Mouse (Mus musculus): ENCODE data around the gene Zmynd8. TPM values are rescaled to one million over a fixed set of nuclear protein-coding genes. Genes with fewer than 3 reads are reported as not detected.

Zmynd8 gene
- total RNA-seq, 2 experiments from 2014 or later: 47.9 to 53.4 TPM

DNA sequence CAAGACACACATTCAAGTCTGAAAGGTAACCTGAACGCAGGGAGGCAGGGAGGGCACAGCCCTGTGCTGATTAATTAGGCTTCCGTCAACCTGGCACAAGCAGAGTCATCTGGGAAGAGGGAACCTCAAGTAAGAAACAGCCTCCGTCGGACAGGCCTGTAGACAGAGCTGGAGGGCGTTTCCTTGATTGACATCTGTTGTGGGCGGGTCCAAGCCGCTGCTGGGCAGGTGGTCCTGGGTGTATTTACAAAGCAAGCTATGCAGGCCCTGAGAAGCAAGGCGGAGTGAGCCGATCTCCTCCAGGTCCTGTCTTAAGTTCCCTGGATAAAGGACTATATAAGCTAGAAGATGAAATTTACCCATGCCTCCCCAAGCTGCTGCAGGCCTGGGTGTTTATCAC lies 65.3 kb downstream of the Zmynd8 start:
- no peak for DNase-seq

DNA sequence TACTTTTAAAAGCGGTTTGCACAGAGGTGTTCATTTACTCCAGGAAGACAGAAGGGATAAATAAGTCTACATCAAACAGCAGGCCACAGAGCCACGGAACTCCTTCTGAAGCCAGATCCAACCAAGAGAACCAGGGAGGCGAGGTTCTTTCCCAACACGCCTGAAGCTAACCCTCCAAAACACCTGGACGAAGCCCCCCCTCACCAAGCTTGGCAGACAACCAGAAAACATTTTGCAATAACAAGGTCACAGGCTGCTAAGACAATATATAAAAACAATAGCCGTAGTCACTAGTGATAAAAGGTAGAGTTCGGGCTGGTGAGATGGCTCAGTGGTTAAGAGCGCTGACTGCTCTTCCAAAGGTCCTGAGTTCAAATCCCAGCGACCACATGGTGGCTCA lies 66.1 kb downstream of the Zmynd8 start:
- DNase-seq: no peak

DNA sequence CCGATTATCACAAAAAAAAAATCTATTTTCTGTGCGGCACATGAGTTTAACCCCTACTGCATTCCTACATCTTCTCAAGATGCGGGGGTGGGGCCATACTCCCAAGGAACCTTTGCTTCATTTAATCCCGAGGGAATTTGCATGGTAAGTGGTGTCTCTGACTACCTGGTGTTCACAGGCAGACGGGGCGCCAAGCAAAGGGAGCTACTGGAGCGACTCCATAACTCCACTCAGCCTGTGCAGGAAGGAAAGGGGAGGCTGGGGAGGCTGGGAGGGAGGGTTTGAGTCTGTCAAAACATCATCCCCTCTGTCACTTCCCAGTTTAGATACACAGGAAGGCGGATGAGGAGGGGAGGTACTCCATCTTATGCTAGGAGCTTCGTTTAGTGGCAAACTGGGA lies 66.5 kb downstream of the Zmynd8 start:
- no peak for DNase-seq

- no peak for DNase-seq
Measured at GRCm38 (mm10) chr2:165831637-165832289, 67.1 kb downstream of the Zmynd8 start.

- no peak for DNase-seq
Measured at GRCm38 (mm10) chr2:165828770-165829169, 70.0 kb downstream of the Zmynd8 start.

DNA sequence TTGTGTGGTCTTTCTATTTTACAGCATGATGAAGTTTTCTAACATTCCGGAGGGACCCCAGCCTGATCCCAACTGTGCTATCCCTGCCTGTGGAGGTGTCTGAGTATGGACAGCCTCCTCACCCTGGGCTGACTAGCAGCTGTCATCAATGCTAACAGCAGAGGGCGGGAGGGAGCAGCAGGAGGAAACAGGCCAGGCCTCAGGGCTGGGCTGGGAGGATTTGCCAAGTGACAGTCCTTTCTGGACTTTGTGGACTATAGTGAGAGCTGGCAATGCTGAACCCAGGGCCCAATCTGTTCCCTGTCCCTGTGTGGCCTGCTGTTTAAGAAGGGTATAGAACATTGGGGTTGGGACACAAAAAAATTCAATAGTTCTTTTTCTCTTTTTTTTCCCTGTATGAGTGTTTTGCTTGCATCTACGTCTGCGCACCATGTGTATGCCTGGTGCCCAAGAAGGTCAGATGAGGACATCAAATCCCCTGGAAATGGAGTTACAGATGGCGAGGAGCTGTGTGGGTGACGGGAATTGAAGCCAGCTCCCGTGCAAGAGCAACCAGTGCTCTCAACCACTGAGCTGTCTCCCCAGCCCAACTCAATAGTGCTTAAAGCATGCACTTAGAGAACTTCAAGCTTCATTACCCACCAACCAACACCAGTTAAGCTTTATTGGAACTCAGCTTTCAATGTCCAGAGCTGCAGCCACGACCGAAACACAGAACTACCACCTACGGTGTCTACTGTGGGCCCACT lies 72.7 kb downstream of the Zmynd8 start:
- DNase-seq: peak; percentile 83 to 88

GRCm38 (mm10) chr2:165825261-165825900 lies 73.4 kb downstream of the Zmynd8 start:
- no peak for DNase-seq

- DNase-seq: no peak
Measured at GRCm38 (mm10) chr2:165824826-165825225, 74.0 kb downstream of the Zmynd8 start.

DNA sequence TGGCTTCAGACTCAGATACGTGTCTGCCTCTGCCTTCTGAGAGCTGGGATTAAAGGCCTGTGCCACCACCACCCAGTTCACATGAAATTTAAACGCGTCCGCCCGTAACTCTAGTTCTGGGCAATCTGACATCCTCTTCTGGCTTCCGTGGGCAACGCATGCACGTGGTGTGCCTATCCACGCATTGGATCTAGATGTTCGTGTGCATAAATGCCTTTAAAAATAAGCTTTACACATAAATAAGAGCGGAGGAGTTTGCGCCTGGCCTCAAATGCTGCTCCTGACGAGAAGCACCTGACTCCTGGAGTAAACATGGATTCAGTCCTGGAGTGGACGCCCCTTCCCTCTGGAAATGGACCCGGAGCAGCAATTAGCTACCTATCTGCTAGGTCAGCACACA lies 76.3 kb downstream of the Zmynd8 start:
- DNase-seq: no peak

- no peak for DNase-seq
Measured at GRCm38 (mm10) chr2:165821671-165822070, 77.1 kb downstream of the Zmynd8 start.

GRCm38 (mm10) chr2:165820504-165821095 lies 78.2 kb downstream of the Zmynd8 start:
- DNase-seq: no peak

DNA sequence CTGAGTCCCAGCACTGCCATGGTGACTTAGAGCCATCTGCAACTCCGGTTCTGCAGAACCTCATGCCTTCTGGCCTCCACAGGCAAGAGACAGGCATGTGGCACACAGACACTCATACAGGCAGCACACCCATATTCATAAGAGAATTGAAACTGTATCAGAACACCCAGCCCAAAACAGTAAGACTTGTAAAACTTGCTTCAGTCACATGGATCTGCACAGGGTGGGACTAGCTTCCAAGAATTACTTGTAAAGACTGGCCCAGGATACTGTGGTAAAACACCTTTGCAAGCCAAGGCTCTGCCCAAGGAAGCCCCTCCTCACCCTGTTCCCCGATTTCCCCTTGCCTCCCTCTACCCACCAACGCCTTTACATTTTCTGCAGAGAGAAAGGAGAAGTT lies 78.7 kb downstream of the Zmynd8 start:
- DNase-seq: no peak

GRCm38 (mm10) chr2:165818985-165819948 lies 79.5 kb downstream of the Zmynd8 start:
- DNase-seq: peak; percentile 50 to 70

- no peak for DNase-seq
Measured at GRCm38 (mm10) chr2:165818570-165818969, 80.2 kb downstream of the Zmynd8 start.

GRCm38 (mm10) chr2:165817437-165817836 lies 81.4 kb downstream of the Zmynd8 start:
- DNase-seq: no peak

DNA sequence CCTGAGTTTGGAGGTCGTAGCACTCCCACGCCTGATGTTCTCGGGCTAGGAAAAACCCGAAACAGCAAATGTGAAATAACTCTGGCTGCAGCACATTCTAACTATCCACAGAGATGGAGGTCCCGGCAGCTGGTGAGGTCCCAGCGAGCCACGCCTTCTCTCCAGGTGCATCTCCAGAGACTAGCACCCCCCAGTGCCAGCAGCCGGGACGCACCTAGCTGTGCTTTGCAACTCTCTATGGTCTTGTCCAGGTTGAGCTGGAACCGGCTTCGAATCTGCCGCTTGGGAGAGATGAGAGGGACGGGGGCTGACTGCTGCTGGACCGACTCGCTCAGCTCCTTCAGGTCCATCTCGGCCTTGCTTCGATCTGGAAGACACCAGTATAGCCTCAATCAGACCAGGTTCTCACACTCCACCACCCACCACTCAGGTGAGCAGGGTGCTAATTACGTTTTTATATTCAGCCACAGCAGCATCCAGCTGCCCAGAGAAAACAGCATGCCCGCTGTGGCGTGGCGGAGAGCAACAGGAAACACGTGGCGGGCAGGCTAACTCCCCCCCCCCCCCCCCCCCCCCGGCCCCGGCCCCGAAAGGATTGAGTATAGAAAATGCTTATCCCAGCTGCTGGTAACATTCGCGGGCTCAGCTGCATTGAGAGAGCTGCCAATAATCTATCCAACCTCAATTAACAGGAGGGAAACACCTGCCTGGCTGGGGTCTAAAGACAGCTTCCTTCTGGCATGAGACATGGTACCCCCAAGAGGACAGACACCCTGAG lies 83.5 kb downstream of the Zmynd8 start:
- no peak for DNase-seq

DNA sequence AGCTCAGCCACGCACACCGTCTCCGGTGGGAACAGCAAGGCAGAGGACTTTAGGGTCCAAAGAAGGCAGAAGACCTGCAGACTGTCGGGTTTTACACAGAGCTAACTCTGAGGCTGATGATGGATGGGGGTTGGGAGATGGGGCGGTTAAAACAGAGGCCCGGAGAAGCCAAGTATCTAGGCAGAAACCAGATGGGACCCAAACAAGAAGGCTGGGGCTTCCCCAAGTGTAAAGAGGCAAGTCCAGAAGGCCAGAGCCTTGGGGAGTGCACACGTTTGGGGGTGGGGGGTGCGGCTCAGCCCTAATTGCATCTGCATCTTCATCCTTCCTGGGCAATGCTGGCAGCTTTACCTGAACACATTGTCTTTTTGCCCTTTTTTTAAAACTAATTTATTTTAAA lies 85.9 kb downstream of the Zmynd8 start:
- no peak for DNase-seq

DNA sequence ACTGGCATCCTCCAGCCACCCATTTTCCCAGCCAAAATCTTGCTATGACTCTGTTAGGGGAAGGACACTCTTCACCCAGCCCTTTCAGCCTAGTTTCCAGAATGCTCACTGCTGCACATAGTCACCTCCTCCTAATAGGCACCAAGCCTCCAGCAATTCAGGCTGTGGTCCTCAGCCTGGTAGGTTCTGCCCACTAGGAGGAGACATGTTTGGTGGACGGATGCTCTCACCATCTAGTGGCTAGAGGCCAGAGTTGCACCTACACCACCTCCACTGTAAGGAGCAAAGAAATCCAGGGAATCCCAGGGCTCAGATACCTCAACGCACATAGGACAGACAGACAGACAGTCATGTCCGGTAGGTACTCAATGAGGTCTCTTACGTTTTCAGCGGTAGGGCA lies 87.3 kb downstream of the Zmynd8 start:
- peak; percentile 57 to 72 for DNase-seq

- DNase-seq: no peak
Measured at GRCm38 (mm10) chr2:165809901-165810477, 88.8 kb downstream of the Zmynd8 start.

DNA sequence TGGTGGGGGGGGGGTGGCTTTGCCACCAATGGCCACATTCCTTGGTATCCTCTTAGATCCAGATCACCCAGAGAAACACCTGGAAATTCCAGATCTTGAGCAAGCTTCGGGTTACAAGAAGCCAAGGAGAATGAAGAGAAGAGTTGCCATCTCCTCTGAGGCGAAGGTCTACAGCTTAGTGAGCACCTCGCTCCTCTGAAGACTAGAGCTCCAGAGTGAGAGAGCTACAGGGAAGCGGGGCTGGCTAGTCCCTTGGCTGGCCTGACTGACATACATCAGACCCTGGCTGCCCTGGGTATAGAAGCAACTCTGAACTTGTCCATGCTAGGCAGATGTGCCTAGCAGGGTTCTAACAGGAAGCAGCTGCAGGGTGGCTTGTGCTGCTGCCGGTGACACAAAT lies 89.7 kb downstream of the Zmynd8 start:
- DNase-seq: no peak

Data from adrenal gland, postnatal 36 days (tissue).